ENCODE assay signal across 8 mouse cellular contexts in the genomic region with DNA sequence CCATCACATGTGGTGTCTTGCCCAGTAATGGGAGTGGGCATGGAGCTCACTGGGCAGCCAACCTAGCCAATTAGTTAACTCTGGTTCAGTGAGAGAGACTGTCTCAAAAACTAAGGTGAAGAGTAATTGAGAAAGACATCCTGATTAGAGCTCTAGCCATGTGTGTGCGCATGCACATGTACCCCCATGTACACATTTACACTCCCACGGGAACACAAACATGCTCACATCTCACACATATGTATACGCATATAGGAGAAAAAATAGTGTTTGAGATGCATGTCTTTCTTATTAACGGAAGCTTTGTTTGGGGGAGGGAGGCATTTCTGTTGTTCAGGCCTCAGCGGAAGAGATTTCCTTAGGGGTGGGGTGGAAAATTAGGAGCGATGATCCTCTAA.
DNase-seq lines count a peak whose midpoint lies in the region; ATAC-seq and TF ChIP-seq lines count a peak whose summit lies in the region.

No protein-coding gene starts in this region.

- H3K27ac ChIP-seq in cerebellum, adult 2 months (ENCODE audit: insufficient read depth, low read length): no peak overlapping the region
- no peak overlapping the region for H3K27ac ChIP-seq in lung, embryonic 15.5 days
- H3K27ac ChIP-seq in limb, embryonic 11.5 days (replicated peaks; ENCODE audit: low read depth, low read length): no peak overlapping the region
- peak overlapping the region; percentile 86 for H3K27ac ChIP-seq in olfactory bulb, adult 2 months (ENCODE audit: insufficient read depth, low read depth, low read length)

- no peak overlapping the region for H3K9ac ChIP-seq in lung, embryonic 15.5 days
- H3K9ac ChIP-seq in limb, embryonic 11.5 days (ENCODE audit: low read length): no peak overlapping the region

- DNase-seq in cerebellum, adult 2 months: no peak
- DNase-seq in cerebellum, postnatal 36 days: no peak
- no peak for DNase-seq in lung, postnatal 36 days
- no peak for DNase-seq in limb, embryonic 11.5 days (ENCODE audit: low spot score)
- DNase-seq in thymus, postnatal 36 days: no peak
- no peak for DNase-seq in adrenal gland, postnatal 4 days (ENCODE audit: low spot score in 2 of 2)

- peak overlapping the region; percentile 74 for H3K4me2 ChIP-seq in lung, embryonic 15.5 days
- H3K4me2 ChIP-seq in limb, embryonic 11.5 days (ENCODE audit: low read depth, severe bottlenecking): peak overlapping the region; percentile 57

- no peak for TF ChIP-seq POLR2A in cerebellum, adult 2 months (IDR thresholded peaks at IDR 0.05; ENCODE audit: borderline replicate concordance, insufficient read depth, low read length)
- TF ChIP-seq POLR2A in olfactory bulb, adult 2 months (IDR thresholded peaks at IDR 0.05; ENCODE audit: insufficient read depth, low read depth, low read length): no peak

- ATAC-seq in lung, embryonic 15.5 days (ENCODE audit: borderline replicate concordance, extremely low read depth, low FRiP score, low TSS enrichment): no peak
- ATAC-seq in limb, embryonic 11.5 days (ENCODE audit: insufficient number of reproducible peaks, low FRiP score, low TSS enrichment, low read depth): no peak

- H3K4me3 ChIP-seq in cerebellum, adult 2 months (replicated peaks; ENCODE audit: insufficient read depth, low read depth, low read length): peak overlapping the region; percentile 47
- peak overlapping the region; percentile 32 for H3K4me3 ChIP-seq in lung, embryonic 15.5 days
- peak overlapping the region; percentile 27 for H3K4me3 ChIP-seq in limb, embryonic 11.5 days (ENCODE audit: low read depth, low read length)
- peak overlapping the region; percentile 37 for H3K4me3 ChIP-seq in olfactory bulb, adult 2 months (ENCODE audit: insufficient read depth, low read depth, low read length)

- H3K4me1 ChIP-seq in cerebellum, adult 2 months (ENCODE audit: control insufficient read depth, insufficient read depth, low read length): no peaks in the 10 kb centered on the region
- H3K4me1 ChIP-seq in lung, embryonic 15.5 days: peaks cover 12% of the 10 kb centered on the region
- peaks cover 4% of the 10 kb centered on the region; the same call in 1 of the 2 replicates for H3K4me1 ChIP-seq in limb, embryonic 11.5 days (ENCODE audit: control insufficient read depth, insufficient read depth, low read length)
- H3K4me1 ChIP-seq in olfactory bulb, adult 2 months (ENCODE audit: control insufficient read depth, insufficient read depth, low read length): peaks cover 10% of the 10 kb centered on the region

- WGBS in cerebellum, adult 2 months: 40% methylated on average over 6 of the region's 6 CpGs
- 34% methylated on average over 6 of the region's 6 CpGs for WGBS in lung, embryonic 15.5 days
- WGBS in limb, embryonic 11.5 days: 42% methylated on average over 6 of the region's 6 CpGs
- WGBS in olfactory bulb, adult 2 months: 23% methylated on average over 6 of the region's 6 CpGs

- H3K27me3 ChIP-seq in cerebellum, adult 2 months (ENCODE audit: control insufficient read depth, insufficient read depth, low read length): no peaks in the 10 kb centered on the region
- H3K27me3 ChIP-seq in lung, embryonic 15.5 days: no peaks in the 10 kb centered on the region
- H3K27me3 ChIP-seq in limb, embryonic 11.5 days (ENCODE audit: control insufficient read depth, insufficient read depth, low read length): no peaks in the 10 kb centered on the region

- TF ChIP-seq CTCF in cerebellum, adult 2 months (IDR thresholded peaks at IDR 0.05; ENCODE audit: borderline replicate concordance, insufficient read depth, low read depth, low read length): no peak
- TF ChIP-seq CTCF in olfactory bulb, adult 2 months (IDR thresholded peaks at IDR 0.05; ENCODE audit: insufficient read depth, low read depth, low read length): no peak

- no peaks in the 10 kb centered on the region for H3K36me3 ChIP-seq in lung, embryonic 15.5 days
- no peaks in the 10 kb centered on the region for H3K36me3 ChIP-seq in limb, embryonic 11.5 days (ENCODE audit: control insufficient read depth, insufficient read depth, low read length)

- H3K9me3 ChIP-seq in lung, embryonic 15.5 days: no peaks in the 10 kb centered on the region
- H3K9me3 ChIP-seq in limb, embryonic 11.5 days (ENCODE audit: control insufficient read depth, low read length): no peaks in the 10 kb centered on the region
